Mouse (Mus musculus): Measurements from ENCODE around the gene Ergic1.
A peak's percentile ranks its signal among the peaks of the same experiment; 100 is the strongest.

The Ergic1 gene

DNA sequence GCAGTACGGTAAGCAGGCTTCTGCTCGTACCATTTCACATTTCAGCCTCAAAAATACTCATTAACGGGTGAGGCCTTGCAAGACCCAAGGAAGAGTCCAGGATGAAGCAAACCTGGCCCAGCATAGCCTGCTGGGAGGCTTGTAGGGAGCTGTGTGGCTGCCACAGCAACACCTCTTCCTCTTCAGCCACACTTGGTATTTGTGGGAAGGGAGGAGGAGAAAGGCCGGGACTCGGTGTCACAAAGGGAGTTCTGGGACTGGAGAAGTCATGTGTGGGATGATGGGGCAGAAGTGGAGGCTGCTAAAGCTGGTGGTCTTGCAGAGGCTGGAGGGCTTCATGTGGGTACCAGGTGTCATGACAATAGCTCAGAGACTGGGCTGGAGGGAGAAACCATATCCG, 40.2 kb downstream of the Ergic1 start:
- DNase-seq: no peak

DNA sequence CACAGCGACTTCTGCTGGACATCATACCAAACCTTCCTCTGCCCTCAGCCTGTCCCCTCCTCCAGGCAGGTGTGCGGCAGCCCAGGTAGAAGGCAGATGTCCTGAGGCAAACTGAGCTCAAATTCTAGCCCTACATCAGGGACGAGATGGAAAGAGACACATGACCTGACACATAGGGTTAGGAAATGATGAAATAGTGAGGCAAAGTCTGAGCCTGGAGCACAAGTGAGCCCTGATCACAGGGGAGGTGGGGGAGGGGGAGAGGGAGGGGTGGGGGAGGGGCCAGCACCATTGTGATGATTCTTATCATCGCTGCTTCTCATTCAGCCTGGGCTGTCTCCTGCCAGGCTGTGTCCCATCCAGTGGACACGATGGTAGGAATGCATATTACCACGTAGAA, 40.6 kb downstream of the Ergic1 start:
- DNase-seq: peak; percentile 15

DNA sequence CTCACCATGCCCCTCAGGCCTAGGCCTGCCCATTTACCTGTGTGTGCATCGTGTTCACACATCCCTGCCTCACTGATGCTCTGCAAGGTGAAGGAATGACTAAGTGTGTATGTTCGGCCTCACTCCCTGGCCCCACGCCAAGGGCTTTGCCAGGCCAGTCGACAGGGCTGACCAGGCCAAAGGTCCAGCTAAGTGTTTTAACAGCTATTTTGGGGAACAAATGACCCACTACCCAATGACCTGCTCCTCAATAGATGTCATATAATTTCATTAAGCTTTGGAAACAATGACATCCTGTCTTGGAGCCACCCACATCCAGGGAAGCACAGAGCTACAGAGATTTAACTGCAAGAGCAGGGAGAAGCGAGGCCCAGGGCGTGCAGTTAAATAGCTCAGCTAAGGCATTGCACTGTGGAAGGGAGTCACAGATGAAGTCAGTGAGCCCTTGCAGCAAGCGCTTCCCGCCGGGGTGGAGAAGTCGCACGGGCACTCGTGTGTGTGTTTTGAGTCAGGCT, 41.1 kb downstream of the Ergic1 start:
- no peak for DNase-seq

DNA sequence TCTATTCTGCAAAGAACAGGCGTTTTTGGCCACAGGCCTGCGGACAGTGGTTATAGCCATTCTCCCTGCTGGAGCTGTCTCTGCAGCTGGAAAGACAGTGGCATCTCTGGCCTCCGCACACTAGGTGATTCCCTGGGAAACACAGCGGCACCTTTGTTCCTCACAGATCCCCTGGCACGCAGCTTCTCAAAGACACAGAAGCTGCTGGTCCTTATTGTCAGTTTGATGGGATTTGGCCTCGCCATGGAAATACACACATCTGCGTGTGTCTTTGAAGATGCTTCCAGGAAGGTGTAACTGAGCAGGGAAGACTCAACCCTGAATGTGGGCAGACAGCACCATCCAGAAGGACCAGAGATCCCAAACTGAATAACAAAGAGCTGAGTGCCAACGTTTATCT, 42.0 kb downstream of the Ergic1 start:
- DNase-seq: no peak

DNA sequence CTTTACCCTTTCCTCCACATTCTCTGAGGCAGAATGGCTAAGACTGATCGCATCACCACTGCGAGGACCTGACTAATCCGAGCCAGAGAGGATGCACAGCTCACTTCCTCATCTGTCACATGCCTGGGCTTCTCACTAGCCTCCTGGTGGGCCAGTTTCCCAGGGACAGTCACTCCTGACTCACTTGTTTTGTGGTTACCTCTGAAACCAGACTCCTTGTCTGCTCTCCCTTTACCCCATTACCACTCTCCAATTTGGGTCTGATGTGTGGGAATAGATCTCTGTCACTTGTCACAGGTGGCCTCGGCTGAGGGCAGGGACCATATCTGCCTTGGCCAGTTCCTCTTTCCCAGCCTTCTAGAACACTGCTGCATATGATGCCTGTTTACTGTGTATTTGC, 44.3 kb downstream of the Ergic1 start:
- no peak for DNase-seq

DNA sequence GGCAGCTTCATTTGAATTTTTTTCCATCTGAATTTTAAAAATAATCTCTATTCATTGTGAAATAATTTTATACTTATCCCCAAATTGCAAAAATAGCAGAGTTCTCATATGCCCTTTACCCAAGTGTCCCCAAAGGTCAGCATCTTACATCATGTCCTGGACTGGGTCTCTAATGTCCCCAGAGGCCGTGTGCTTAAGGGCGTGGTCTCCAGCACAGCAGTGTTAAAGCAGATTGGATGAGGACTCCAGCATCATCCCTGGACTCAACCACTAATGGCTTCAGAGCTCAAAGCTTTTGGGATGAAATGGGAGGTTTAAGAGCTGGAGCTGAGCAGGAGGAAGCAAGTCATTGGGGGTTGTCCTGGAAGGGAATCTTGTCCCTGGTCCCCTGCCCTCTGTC, 45.2 kb downstream of the Ergic1 start:
- DNase-seq: no peak

DNA sequence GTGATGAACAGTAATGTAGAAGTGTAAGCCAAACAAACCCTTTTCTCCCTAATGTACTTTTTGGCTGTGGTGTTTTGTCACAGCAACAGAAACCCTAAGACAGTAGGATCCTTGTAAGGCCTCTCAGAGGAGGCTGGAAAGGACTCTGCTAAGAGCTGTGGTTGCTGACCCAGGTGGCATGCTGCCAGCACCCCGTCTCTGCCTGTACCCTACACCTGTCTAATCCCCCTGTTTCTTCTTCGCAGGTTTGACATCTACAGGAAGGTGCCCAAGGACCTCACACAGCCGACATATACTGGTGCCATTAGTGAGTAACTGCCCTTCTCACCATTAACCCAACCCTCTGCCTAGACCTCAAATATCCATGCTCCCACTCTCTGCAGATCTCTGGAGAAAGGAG, 47.1 kb downstream of the Ergic1 start:
- no peak for DNase-seq

DNA sequence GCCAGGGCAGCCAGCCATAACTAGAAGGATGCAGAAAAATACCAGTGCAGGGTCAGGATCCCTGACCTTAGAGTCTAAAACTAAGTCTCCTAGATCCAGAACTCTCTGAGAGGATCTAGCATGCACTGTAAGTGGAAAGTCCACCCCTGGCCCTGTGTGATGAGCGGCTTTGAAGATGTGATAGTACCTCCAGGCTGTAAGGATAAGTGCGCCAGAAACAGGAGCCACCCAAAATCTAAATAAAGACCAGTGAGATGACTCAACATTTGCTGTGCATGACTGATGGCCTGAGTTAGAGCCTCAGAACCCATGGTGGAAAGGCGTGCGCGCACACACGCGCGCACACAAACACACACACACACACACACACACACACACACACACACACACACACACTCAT, 47.6 kb downstream of the Ergic1 start:
- DNase-seq: no peak

DNA sequence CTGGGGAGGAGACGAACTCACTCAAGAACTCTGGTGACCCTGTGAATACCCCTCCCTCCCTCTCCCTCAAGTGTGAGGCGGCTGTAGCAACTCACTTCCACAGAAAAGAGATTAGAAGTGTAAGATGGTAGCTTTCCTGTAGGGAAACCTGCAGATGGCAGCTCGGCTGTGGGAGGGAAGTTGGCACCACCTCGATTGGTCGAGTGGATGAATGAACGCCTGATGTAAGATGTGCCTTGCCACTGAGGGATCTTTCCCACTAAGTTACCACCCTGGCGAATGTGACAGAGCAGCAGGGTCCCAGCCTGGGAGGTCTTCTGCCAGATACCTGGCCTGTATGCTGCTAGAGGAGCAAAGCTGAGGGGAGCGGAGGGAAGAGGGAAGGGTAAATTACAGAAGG, 48.5 kb downstream of the Ergic1 start:
- DNase-seq: no peak

DNA sequence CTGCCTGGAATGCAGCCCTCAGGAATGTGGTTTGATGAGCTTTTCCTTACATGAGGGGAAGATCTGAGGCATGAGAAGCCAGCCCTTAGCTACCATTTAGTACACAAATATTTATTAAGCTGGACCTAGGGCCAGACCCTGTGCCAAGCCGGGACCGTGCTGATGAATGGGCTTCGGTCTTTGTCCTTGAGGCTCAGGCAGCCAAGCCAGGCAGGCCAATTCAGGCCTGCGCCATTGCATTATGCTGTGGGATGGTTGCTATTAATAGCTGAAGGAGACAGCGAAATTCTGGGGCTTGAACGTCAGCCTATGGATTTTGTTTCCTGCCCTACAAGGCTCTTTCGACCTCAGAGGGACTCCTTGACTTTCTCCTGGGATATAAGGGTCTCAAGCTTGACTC, 50.0 kb downstream of the Ergic1 start:
- no peak for DNase-seq

DNA sequence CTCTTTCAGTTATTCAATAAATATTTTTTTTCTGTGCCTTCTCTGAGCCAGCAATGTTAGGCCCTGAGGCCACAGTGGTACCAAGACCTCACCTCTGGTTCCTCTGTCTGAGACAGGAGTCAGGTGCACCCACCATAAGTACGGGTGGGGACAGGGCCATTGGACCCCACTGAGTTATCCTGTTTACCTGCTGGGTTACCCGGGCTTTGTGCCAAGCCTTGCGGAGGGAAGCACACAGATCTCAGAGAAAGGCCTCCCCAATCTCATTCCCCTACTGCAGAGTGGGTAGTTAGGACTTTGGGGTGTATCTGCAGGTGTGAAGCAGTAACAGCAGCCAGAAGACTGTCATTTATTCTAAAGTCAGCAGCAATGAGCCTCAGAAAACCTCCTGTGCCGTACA, 50.6 kb downstream of the Ergic1 start:
- DNase-seq: no peak

DNA sequence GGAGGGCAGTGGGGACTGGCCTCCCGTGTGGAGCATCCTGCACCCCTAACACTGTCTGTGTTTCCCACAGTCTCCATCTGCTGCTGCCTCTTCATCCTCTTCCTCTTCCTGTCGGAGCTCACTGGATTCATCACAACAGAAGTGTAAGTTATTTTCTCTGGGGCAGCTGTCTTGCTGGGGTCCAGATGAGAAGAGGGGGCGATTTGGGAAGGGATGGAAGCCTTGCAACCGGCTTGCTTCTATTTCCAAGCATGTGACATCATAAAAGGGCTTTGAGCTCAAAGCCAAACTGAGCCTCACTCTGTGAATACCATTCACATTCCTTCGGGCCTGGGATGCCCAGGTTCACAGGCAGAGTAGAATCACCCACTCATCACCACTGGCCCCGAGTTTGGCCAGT, 53.0 kb downstream of the Ergic1 start:
- no peak for DNase-seq

DNA sequence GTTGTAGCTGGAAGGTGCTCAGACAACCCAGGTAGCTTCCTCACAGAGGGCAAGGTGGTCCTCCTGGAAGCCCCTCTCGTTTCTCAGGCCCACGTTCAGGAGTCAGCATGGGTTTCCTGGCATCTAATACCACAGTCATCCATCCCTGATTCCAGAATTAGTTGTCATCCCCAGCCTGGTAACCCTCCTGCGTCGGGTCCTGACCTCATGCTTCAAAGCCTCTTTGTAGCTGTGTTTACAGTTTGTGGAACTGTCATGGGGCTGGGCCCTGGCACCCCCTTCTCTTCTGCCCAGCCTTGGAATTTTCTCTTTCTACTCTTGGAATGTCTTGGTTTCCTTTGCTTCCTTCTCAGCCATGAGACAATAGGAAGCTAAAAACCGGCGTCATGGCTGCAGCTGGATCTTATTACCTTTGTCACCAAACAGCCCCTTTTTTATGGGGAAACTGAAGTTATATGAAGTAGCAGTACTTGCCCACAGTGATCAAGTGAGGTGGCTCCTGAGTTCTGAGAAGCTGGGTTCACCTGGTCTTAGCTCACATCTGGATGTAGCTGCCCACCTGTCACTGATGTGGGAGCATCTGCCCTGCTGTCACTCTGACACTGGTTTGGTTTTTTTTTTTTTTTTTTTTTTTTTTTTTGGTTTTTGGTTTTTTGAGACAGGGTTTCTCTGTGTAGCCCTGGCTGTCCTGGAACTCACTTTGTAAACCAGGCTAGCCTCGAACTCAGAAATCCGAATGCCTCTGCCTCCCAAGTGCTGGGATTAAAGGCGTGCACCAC, 53.6 kb downstream of the Ergic1 start:
- DNase-seq: no peak

DNA sequence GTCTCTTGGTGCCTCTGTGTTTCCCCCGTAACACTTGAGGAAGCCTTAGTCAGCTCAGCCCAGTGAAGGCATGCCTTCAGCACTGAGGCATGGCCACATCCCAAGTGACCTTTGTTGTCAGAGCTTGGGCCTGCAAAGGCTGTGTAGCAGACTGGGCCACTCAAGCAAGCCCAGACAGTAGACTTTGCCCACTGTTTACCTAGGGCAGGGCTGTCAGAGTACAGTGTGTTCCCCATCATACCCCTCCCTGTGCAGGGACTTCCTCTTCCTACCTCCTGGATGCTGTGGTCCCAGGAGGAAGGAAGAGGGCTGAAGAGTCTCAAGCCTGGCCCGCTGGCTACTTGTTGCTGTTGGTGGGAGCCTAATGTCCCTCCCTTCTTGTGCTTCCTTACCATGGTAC, 55.4 kb downstream of the Ergic1 start:
- DNase-seq: no peak

DNA sequence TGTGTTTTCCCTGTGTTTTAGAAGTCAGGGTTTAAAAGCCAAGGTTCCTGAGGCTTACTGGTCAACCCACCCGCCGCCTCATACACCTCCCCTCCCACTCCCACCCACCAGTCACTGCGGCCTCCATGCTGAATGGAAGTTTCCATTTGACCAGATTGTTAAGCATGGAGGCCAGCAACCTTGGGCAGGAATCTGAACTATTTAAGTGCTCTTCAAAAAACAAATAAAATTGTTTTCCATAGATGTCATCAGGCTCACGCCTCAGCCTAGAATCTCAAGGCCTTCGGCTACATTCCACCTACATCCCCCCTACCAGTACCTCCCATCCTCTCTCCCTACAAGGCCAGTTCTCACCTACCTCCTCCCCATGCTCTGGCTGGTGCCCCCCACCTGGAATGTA, 57.2 kb downstream of the Ergic1 start:
- no peak for DNase-seq

DNA sequence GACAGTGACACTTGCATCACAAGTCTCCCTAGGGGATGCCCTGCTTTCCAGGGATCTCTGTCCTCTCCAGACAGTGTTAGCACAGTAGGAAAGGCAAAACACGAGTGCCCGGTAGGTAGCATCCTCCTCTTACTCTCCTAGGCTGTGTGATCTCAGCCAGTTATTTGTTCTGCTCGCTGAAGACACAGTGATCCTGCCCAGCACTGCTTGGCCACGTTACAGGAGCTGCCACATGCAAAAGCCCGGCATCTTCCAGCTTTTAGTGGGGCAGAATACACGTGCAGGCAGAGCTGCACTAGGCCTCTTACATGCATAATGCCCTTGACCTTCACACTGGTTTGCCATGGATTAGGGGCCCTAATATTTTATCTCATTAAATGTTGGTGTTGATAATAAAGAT, 58.3 kb downstream of the Ergic1 start:
- DNase-seq: peak; percentile 41

DNA sequence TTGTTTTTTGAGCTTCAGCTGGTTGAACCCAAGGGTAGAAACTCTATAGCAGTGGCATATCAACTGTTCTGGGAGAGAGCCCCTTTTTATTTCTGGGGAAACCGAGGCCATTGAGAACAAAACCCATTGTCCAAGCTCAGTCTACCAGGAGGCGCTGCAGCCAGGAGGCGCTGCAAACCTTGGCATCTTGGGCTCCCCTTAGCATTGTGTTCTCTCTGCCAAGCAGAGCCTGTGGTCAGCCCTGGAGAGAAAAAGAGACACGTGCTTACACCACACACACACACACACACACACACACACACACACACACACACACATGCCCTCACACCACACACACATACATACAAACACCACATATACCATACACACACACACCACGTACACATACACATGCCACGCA, 59.0 kb downstream of the Ergic1 start:
- no peak for DNase-seq

DNA sequence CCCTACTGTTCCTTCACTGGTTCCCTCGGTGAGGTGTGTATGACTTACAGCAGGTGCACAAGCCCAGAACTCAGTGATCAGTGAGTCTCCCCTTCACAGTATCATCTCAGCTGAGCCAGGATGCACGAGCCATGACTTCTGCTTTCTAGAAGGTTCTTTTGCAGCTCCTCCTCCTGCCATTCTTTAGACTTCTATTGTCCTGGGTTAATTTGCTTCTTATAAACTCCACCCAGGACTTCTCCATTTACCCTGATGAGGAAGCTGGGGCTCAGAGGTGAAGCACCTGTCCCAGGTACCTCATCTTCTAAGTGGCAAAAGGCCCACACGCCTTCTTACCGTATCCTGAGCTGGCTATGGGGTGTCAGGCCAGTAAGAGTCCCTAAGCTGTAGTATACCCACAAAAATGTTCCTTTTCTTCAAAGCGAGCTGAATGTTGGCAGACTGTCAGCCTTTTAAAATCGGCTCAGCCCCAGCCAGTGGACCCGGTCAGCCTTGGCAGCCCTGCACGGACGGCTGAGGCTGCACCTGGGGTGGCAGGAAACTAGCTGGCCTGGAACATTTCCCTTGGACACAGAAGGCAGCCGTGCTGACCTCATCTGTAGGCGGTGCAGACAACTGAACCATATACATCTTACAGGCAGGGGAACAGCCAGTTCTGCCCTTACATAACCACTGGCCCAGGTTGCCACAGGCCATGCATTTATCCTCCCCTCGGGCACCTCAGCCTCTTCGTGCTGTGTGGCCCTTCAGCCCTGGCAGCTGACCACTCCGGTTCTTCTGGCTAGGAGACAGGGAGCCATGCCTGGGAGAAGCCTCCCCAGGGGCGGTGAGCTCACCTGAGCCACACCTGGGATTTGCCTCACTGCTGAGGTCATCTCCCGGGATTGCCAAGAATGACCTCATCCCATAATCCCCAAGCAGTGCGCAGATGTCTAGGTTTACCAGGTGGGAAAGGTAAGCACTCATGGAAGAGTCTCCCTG, 59.8 kb downstream of the Ergic1 start:
- DNase-seq: no peak

DNA sequence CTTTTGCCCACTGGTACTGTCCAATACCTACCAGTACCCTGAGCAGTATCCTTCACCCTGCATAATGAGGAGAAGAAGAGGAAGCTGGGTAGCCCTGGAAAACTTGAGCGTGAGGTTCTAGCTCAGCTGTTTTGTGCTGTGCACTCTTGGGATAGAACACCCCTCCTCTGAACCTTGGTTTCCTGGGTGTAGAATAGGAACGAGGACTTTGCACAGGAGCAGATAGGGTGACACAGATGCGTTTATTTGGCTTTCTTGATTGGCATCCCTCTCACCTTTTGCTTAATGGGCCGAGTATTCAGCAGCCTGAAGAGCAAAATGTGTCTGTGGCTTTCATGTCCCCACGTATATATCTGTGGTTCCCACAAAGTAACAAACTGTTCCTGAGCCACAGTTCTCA, 60.6 kb downstream of the Ergic1 start:
- no peak for DNase-seq

DNA sequence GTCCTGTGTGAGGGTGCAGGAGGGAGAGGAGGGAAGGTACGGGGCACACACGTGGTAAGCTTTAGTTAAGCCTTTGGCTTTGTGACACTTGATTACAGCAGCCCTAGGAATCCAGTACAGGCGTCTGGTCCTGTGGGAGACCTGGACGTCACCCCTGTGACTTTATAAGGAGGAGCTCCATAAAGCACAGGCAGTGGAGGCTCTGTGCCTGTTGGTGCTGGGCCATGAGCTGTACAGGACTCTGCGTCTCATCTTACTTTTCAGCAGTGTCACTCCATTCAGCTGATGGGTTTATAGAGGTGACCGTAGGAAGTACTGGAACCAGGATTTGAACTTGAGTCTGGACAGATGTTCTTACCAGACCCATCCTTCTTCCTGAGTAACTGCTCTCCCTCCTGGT, 62.7 kb downstream of the Ergic1 start:
- DNase-seq: no peak

DNA sequence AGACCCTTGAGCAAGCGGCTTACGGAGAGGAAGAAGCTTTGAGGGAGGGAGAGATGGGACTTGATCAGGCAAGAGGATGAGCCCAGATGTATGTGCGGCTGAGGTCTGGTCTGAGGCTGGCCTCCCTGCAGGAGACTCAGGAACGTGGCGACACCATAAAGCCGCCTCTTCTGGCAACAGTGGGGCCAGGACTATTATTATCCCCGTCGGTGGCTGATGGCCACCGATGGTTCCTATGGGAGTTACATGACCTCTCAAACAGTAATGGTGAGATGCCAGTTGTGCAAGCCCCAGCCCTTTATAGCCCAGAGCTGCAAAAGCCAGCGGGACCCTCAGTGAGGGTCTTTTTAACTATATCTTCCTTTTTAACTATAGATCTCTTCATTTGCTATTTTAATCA, 63.7 kb downstream of the Ergic1 start:
- no peak for DNase-seq

DNA sequence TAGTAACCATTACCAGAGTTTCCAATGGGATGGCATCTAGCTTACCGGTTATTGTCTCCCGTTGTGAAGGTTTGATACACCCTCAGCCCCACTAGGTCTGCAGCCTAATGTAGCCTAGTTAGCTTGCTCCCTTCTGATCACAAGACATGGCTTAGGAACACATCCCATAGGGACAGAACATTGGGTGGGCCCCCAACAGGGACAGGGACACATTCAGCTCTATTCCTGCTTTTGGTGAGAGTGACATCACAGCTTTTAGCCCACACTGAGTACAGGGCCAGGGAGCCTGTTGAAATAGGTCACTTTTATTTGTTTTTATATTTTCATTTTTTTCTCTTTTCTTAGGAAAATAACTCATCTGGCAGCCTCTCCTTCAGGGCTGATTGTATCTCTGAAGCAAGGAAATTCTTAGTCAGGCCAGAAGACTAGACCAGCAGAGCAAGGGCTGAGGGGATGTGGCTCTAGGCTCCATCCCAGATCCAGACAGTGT, 64.3 kb downstream of the Ergic1 start:
- no peak for DNase-seq

DNA sequence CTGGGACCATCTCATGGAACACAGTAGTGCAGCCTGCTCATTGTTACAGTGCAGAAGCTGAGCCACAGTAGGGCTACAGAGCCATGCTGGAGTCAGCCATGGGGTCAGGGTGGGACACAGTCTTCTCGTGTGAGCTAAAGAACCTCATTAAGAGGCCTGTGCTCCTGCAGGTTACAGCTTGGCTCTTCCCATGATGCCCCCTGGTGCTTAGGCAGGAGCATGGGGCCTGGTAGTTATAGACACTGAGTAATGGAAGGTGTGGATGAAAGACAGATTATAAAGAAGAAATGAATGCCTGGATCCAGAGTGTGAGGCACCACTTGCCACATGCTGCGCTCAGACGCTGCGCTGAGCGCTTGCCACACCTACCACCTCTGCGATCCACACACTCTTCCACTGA, 67.2 kb downstream of the Ergic1 start:
- DNase-seq: no peak

DNA sequence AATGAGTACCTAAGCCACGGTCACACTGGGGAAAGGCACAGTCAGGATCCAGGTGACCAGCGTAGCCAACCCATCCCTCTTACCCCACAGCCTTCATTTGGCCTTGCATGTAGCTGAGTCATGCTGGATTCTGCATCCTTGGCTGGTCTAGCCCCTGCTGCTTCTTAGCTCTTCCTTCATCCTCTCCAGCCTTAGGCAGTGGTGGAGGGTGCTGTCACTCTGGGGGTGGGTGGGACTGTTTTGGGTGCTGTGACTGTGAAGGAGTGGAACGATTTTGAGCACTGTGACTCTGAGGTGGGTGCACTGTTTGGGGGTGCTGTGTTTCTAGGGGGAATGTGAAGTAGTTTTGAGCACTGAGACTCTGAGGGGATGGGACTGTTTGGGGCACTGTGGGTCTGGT, 67.6 kb downstream of the Ergic1 start:
- no peak for DNase-seq

Measured in retina, postnatal 1 day (tissue).